Mouse (Mus musculus) neural tube, embryonic 11.5 days (tissue): ENCODE data around the gene Srgap2. TPM values are rescaled to one million over a fixed set of nuclear protein-coding genes. Genes with fewer than 3 reads are reported as not detected.

Experiments
- ATAC-seq: fragments of 200-750 bp; cut with Nextera tagmentation; 2 replicates; pipeline ENCODE4 v1.8.0; 2017; ENCODE audit warnings: moderate number of reproducible peaks, mild to moderate bottlenecking, moderate TSS enrichment, moderate library complexity; ENCODE audit not compliant: insufficient read depth, low FRiP score, low TSS enrichment
- DNase-seq: peaks from one replicate; pipeline ENCODE4 v3.0.0-alpha.2; 2015; ENCODE audit warnings: low spot score
- H3K27ac ChIP-seq: fragments of 300-500 bp; sonication (generic); 2 replicates; pipeline ENCODE4 v1.5.1; 2014; ENCODE audit warnings: low read depth, mild to moderate bottlenecking, low read length
- H3K27me3 ChIP-seq: fragments of 300-500 bp; sonication (generic); 2 replicates; pipeline ENCODE4 v1.6.1; 2014; ENCODE audit warnings: mild to moderate bottlenecking, low read length, mixed read lengths; ENCODE audit not compliant: control insufficient read depth, insufficient read depth
- H3K36me3 ChIP-seq: fragments of 300-500 bp; sonication (generic); 2 replicates; pipeline ENCODE4 v1.6.1; 2014; ENCODE audit warnings: mild to moderate bottlenecking, low read length, moderate library complexity, mixed read lengths; ENCODE audit not compliant: control insufficient read depth, insufficient read depth
- H3K4me1 ChIP-seq: fragments of 300-500 bp; sonication (generic); 2 replicates; pipeline ENCODE4 v1.6.1; 2014; ENCODE audit warnings: low read length, mixed read lengths; ENCODE audit not compliant: control insufficient read depth, insufficient read depth
- H3K4me2 ChIP-seq: fragments of 300-500 bp; sonication (generic); 2 replicates; pipeline ENCODE4 v1.6.1; 2014; ENCODE audit warnings: low read depth, mild to moderate bottlenecking, moderate library complexity
- H3K4me3 ChIP-seq: fragments of 300-500 bp; sonication (generic); 2 replicates; pipeline ENCODE4 v1.5.1; 2014; ENCODE audit warnings: low read depth, low read length
- H3K9ac ChIP-seq: fragments of 300-500 bp; sonication (generic); 2 replicates; pipeline ENCODE4 v1.6.1; 2014; ENCODE audit warnings: mild to moderate bottlenecking, low read length
- H3K9me3 ChIP-seq: fragments of 300-500 bp; sonication (generic); 2 replicates; pipeline ENCODE4 v1.6.1; 2016; ENCODE audit warnings: low read length; ENCODE audit not compliant: control insufficient read depth
- WGBS: fragments of 180-500 bp; shearing (Covaris S2); extraction: QIAGEN DNeasy Blood & Tissue Kit; methylation state at CpG from one replicate; pipeline ENCODE4 v1.1.7; 2014; 5-methylcytosine and 5-hydroxymethylcytosine counted together
- polyA plus RNA-seq: library from polyadenylated mRNA; unstranded; fragments of >200 nt; fragmentation: Nextera tagmentation; extraction: Ambion mirVana; gene quantifications from 2 replicates; pipeline ENCODE4 v1.2.1, GENCODE M21; 2014

Gene Srgap2
- polyA plus RNA-seq, 1 experiment from 2014 or later = 15.2 TPM

- Histone ChIP-seq H3K4me3 (no peak overlapping the region), H3K27me3 (no peaks in the 10 kb centered on the region), H3K4me1 (no peaks in the 10 kb centered on the region), H3K9ac (no peak overlapping the region), H3K36me3 (no peaks in the 10 kb centered on the region), H3K27ac (no peak overlapping the region), H3K4me2 (no peak overlapping the region), H3K9me3 (no peaks in the 10 kb centered on the region)
- DNase-seq = no peak
- ATAC-seq = no peak
Measured at GRCm38 (mm10) chr1:131553428-131553827, 26.3 kb upstream of the Srgap2 start.

GRCm38 (mm10) chr1:131551956-131552355 lies 24.8 kb upstream of the Srgap2 start:
- no peaks in the 10 kb centered on the region for H3K9me3 ChIP-seq
- no peak overlapping the region for H3K27ac ChIP-seq
- DNase-seq (no peak), ATAC-seq (no peak)
- no peak overlapping the region for H3K9ac ChIP-seq
- H3K4me3 ChIP-seq = no peak overlapping the region
- H3K36me3 ChIP-seq = no peaks in the 10 kb centered on the region
- 91% methylated on average over 2 of the region's 2 CpGs for WGBS
- H3K27me3 ChIP-seq = no peaks in the 10 kb centered on the region
- no peaks in the 10 kb centered on the region for H3K4me1 ChIP-seq
- no peak overlapping the region for H3K4me2 ChIP-seq

GRCm38 (mm10) chr1:131548494-131549365 lies 21.6 kb upstream of the Srgap2 start:
- ATAC-seq (no peak), DNase-seq (peak; percentile 20)
- H3K4me1 ChIP-seq = no peaks in the 10 kb centered on the region
- H3K9me3 ChIP-seq = no peaks in the 10 kb centered on the region
- no peak overlapping the region for H3K4me3 ChIP-seq
- H3K36me3 ChIP-seq = no peaks in the 10 kb centered on the region
- H3K27ac ChIP-seq = no peak overlapping the region
- no peak overlapping the region for H3K4me2 ChIP-seq
- no peaks in the 10 kb centered on the region for H3K27me3 ChIP-seq
- no peak overlapping the region for H3K9ac ChIP-seq
- 56% methylated on average over 8 of the region's 8 CpGs for WGBS

GRCm38 (mm10) chr1:131546798-131547690 lies 19.9 kb upstream of the Srgap2 start:
- WGBS = 87% methylated on average over 13 of the region's 13 CpGs
- H3K9me3 ChIP-seq = no peaks in the 10 kb centered on the region
- H3K27me3 ChIP-seq = no peaks in the 10 kb centered on the region
- H3K4me2 ChIP-seq = no peak overlapping the region
- H3K9ac ChIP-seq = no peak overlapping the region
- no peaks in the 10 kb centered on the region for H3K36me3 ChIP-seq
- no peak for DNase-seq
- no peak for ATAC-seq
- H3K4me1 ChIP-seq = no peaks in the 10 kb centered on the region
- no peak overlapping the region for H3K27ac ChIP-seq
- no peak overlapping the region for H3K4me3 ChIP-seq

- Histone ChIP-seq H3K27me3 (no peaks in the 10 kb centered on the region), H3K4me2 (no peak overlapping the region), H3K36me3 (no peaks in the 10 kb centered on the region), H3K27ac (no peak overlapping the region), H3K4me3 (no peak overlapping the region), H3K9ac (no peak overlapping the region), H3K9me3 (no peaks in the 10 kb centered on the region), H3K4me1 (no peaks in the 10 kb centered on the region)
- 84% methylated on average over 7 of the region's 7 CpGs for WGBS
- DNase-seq (no peak), ATAC-seq (no peak)
Measured at GRCm38 (mm10) chr1:131543886-131544565, 16.9 kb upstream of the Srgap2 start.

GRCm38 (mm10) chr1:131541903-131542302 lies 14.8 kb upstream of the Srgap2 start:
- Histone ChIP-seq H3K27ac (no peak overlapping the region), H3K36me3 (no peaks in the 10 kb centered on the region), H3K4me1 (no peaks in the 10 kb centered on the region), H3K9me3 (no peaks in the 10 kb centered on the region), H3K27me3 (no peaks in the 10 kb centered on the region), H3K9ac (no peak overlapping the region), H3K4me2 (no peak overlapping the region), H3K4me3 (no peak overlapping the region)
- ATAC-seq (no peak), DNase-seq (no peak)
- 89% methylated on average over 5 of the region's 5 CpGs for WGBS

- no peaks in the 10 kb centered on the region for H3K36me3 ChIP-seq
- no peaks in the 10 kb centered on the region for H3K27me3 ChIP-seq
- WGBS = 62% methylated on average over 3 of the region's 3 CpGs
- no peak overlapping the region for H3K4me2 ChIP-seq
- no peaks in the 10 kb centered on the region for H3K4me1 ChIP-seq
- H3K4me3 ChIP-seq = no peak overlapping the region
- no peak overlapping the region for H3K9ac ChIP-seq
- H3K27ac ChIP-seq = no peak overlapping the region
- ATAC-seq (no peak), DNase-seq (no peak)
- no peaks in the 10 kb centered on the region for H3K9me3 ChIP-seq
Measured at GRCm38 (mm10) chr1:131541431-131541830, 14.3 kb upstream of the Srgap2 start.

GRCm38 (mm10) chr1:131540795-131541194 lies 13.6 kb upstream of the Srgap2 start:
- ATAC-seq = peak; percentile 74; the same call in 1 of the 2 replicates
- H3K4me1 ChIP-seq = no peaks in the 10 kb centered on the region
- no peak overlapping the region for H3K4me3 ChIP-seq
- H3K4me2 ChIP-seq = no peak overlapping the region
- H3K27me3 ChIP-seq = no peaks in the 10 kb centered on the region
- H3K9me3 ChIP-seq = no peaks in the 10 kb centered on the region
- H3K27ac ChIP-seq = no peak overlapping the region
- WGBS = 49% methylated on average over 5 of the region's 5 CpGs
- DNase-seq = no peak
- H3K36me3 ChIP-seq = no peaks in the 10 kb centered on the region
- no peak overlapping the region for H3K9ac ChIP-seq
